Mouse (Mus musculus) liver, embryonic 15.5 days (tissue): Measurements from ENCODE around the gene Dync1i1. TPM values are rescaled to one million over a fixed set of nuclear protein-coding genes. Genes with fewer than 3 reads are reported as not detected.

Experiments
- ATAC-seq: fragments of 200-750 bp; cut with Nextera tagmentation; 2 replicates; pipeline ENCODE4 v1.8.0; 2017; ENCODE audit warnings: moderate number of reproducible peaks, mild to moderate bottlenecking, moderate library complexity; ENCODE audit not compliant: insufficient read depth
- H3K27ac ChIP-seq: fragments of 300-500 bp; sonication (generic); replicated peaks from 2 replicates; pipeline ENCODE4 v1.5.1; 2015; ENCODE audit warnings: mild to moderate bottlenecking, inconsistent platforms
- H3K27me3 ChIP-seq: fragments of 300-500 bp; sonication (generic); 2 replicates; pipeline ENCODE4 v1.6.1; 2015; ENCODE audit warnings: mild to moderate bottlenecking, inconsistent platforms
- H3K36me3 ChIP-seq: fragments of 300-500 bp; sonication (generic); replicated peaks from 2 replicates; pipeline ENCODE4 v1.6.1; 2015; ENCODE audit warnings: moderate library complexity, mild to moderate bottlenecking, inconsistent platforms
- H3K4me1 ChIP-seq: fragments of 300-500 bp; sonication (generic); replicated peaks from 2 replicates; pipeline ENCODE4 v1.6.1; 2015; ENCODE audit warnings: inconsistent platforms
- H3K4me2 ChIP-seq: fragments of 300-500 bp; sonication (generic); 2 replicates; pipeline ENCODE4 v1.6.1; 2015; ENCODE audit warnings: moderate library complexity, mild to moderate bottlenecking, inconsistent platforms
- H3K4me3 ChIP-seq: fragments of 300-500 bp; sonication (generic); replicated peaks from 2 replicates; pipeline ENCODE4 v1.5.1; 2015; ENCODE audit warnings: mild to moderate bottlenecking, inconsistent platforms
- H3K9ac ChIP-seq: fragments of 300-500 bp; sonication (generic); 2 replicates; pipeline ENCODE4 v1.6.1; 2015; ENCODE audit warnings: moderate library complexity, mild to moderate bottlenecking, inconsistent platforms
- H3K9me3 ChIP-seq: fragments of 300-500 bp; sonication (generic); replicated peaks from 2 replicates; pipeline ENCODE4 v1.6.1; 2016; ENCODE audit warnings: inconsistent platforms
- WGBS: fragments of 180-500 bp; shearing (Covaris S2); methylation state at CpG from one replicate; pipeline ENCODE4 v1.1.7; 2015; ENCODE audit warnings: mixed read lengths; ENCODE audit not compliant: insufficient replicate concordance; 5-methylcytosine and 5-hydroxymethylcytosine counted together
- polyA plus RNA-seq: library from polyadenylated mRNA; unstranded; fragments of >200 nt; fragmentation: Nextera tagmentation; extraction: Ambion mirVana; gene quantifications from 2 replicates; pipeline ENCODE4 v1.2.1, GENCODE M21; 2015

The Dync1i1 gene
- polyA plus RNA-seq, 1 experiment from 2014 or later, result 0.07 TPM

- no peak overlapping the region for H3K9ac ChIP-seq
- no peaks in the 10 kb centered on the region for H3K4me1 ChIP-seq
- 61% methylated on average over 3 of the region's 3 CpGs for WGBS
- ATAC-seq, result no peak
- H3K27me3 ChIP-seq, result no peaks in the 10 kb centered on the region
- no peak overlapping the region for H3K27ac ChIP-seq
- H3K4me2 ChIP-seq, result no peak overlapping the region
- H3K36me3 ChIP-seq, result no peaks in the 10 kb centered on the region
- H3K9me3 ChIP-seq, result no peaks in the 10 kb centered on the region
- H3K4me3 ChIP-seq, result no peak overlapping the region
Measured at GRCm38 (mm10) chr6:5825461-5825860, 100.0 kb downstream of the Dync1i1 start.

- Histone ChIP-seq H3K36me3 (no peaks in the 10 kb centered on the region), H3K4me2 (no peak overlapping the region), H3K27me3 (no peaks in the 10 kb centered on the region), H3K4me3 (no peak overlapping the region), H3K27ac (no peak overlapping the region), H3K4me1 (no peaks in the 10 kb centered on the region), H3K9me3 (no peaks in the 10 kb centered on the region), H3K9ac (no peak overlapping the region)
- ATAC-seq, result no peak
- 49% methylated on average over 4 of the region's 4 CpGs for WGBS
Measured at GRCm38 (mm10) chr6:5827064-5827463, 101.6 kb downstream of the Dync1i1 start.

GRCm38 (mm10) chr6:5828409-5828974, 103.1 kb downstream of the Dync1i1 start:
- no peak for ATAC-seq
- no peak overlapping the region for H3K4me2 ChIP-seq
- H3K4me1 ChIP-seq, result no peaks in the 10 kb centered on the region
- H3K27ac ChIP-seq, result no peak overlapping the region
- WGBS, result 70% methylated on average over 14 of the region's 14 CpGs
- H3K36me3 ChIP-seq, result no peaks in the 10 kb centered on the region
- H3K9ac ChIP-seq, result no peak overlapping the region
- no peak overlapping the region for H3K4me3 ChIP-seq
- no peaks in the 10 kb centered on the region for H3K27me3 ChIP-seq
- no peaks in the 10 kb centered on the region for H3K9me3 ChIP-seq

- no peak overlapping the region for H3K27ac ChIP-seq
- H3K4me3 ChIP-seq, result no peak overlapping the region
- WGBS, result 44% methylated on average over 9 of the region's 9 CpGs
- no peaks in the 10 kb centered on the region for H3K27me3 ChIP-seq
- no peaks in the 10 kb centered on the region for H3K9me3 ChIP-seq
- H3K36me3 ChIP-seq, result no peaks in the 10 kb centered on the region
- no peak overlapping the region for H3K4me2 ChIP-seq
- H3K9ac ChIP-seq, result no peak overlapping the region
- ATAC-seq, result no peak
- no peaks in the 10 kb centered on the region for H3K4me1 ChIP-seq
Measured at GRCm38 (mm10) chr6:5829148-5829547, 103.7 kb downstream of the Dync1i1 start.

GRCm38 (mm10) chr6:5830717-5831116, 105.3 kb downstream of the Dync1i1 start:
- Histone ChIP-seq H3K27me3 (no peaks in the 10 kb centered on the region), H3K4me2 (no peak overlapping the region), H3K36me3 (no peaks in the 10 kb centered on the region), H3K27ac (no peak overlapping the region), H3K9ac (no peak overlapping the region), H3K9me3 (no peaks in the 10 kb centered on the region), H3K4me3 (no peak overlapping the region), H3K4me1 (no peaks in the 10 kb centered on the region)
- WGBS, result 54% methylated on average over 2 of the region's 2 CpGs
- ATAC-seq, result no peak

- Histone ChIP-seq H3K4me1 (no peaks in the 10 kb centered on the region), H3K27me3 (no peaks in the 10 kb centered on the region), H3K36me3 (no peaks in the 10 kb centered on the region), H3K27ac (no peak overlapping the region), H3K4me3 (no peak overlapping the region), H3K9ac (no peak overlapping the region), H3K4me2 (no peak overlapping the region), H3K9me3 (no peaks in the 10 kb centered on the region)
- 57% methylated on average over 3 of the region's 3 CpGs for WGBS
- ATAC-seq, result no peak
Measured at GRCm38 (mm10) chr6:5831233-5831632, 105.8 kb downstream of the Dync1i1 start.

GRCm38 (mm10) chr6:5832838-5833237, 107.4 kb downstream of the Dync1i1 start:
- no peaks in the 10 kb centered on the region for H3K9me3 ChIP-seq
- no peak overlapping the region for H3K4me3 ChIP-seq
- H3K4me2 ChIP-seq, result no peak overlapping the region
- no peak overlapping the region for H3K9ac ChIP-seq
- ATAC-seq, result no peak
- H3K27me3 ChIP-seq, result no peaks in the 10 kb centered on the region
- no peaks in the 10 kb centered on the region for H3K36me3 ChIP-seq
- no peaks in the 10 kb centered on the region for H3K4me1 ChIP-seq
- no peak overlapping the region for H3K27ac ChIP-seq
- 66% methylated on average over 2 of the region's 2 CpGs for WGBS

- no peak overlapping the region for H3K9ac ChIP-seq
- H3K4me1 ChIP-seq, result no peaks in the 10 kb centered on the region
- H3K4me2 ChIP-seq, result no peak overlapping the region
- WGBS, result 53% methylated on average over 5 of the region's 5 CpGs
- ATAC-seq, result no peak
- no peak overlapping the region for H3K27ac ChIP-seq
- H3K9me3 ChIP-seq, result no peaks in the 10 kb centered on the region
- no peaks in the 10 kb centered on the region for H3K27me3 ChIP-seq
- H3K36me3 ChIP-seq, result no peaks in the 10 kb centered on the region
- no peak overlapping the region for H3K4me3 ChIP-seq
Measured at GRCm38 (mm10) chr6:5842466-5842865, 117.0 kb downstream of the Dync1i1 start.

GRCm38 (mm10) chr6:5846154-5846553, 120.7 kb downstream of the Dync1i1 start:
- H3K27ac ChIP-seq, result no peak overlapping the region
- H3K9ac ChIP-seq, result no peak overlapping the region
- WGBS, result 72% methylated on average over 5 of the region's 5 CpGs
- no peaks in the 10 kb centered on the region for H3K27me3 ChIP-seq
- no peaks in the 10 kb centered on the region for H3K36me3 ChIP-seq
- no peak overlapping the region for H3K4me2 ChIP-seq
- H3K9me3 ChIP-seq, result no peaks in the 10 kb centered on the region
- H3K4me3 ChIP-seq, result no peak overlapping the region
- no peaks in the 10 kb centered on the region for H3K4me1 ChIP-seq
- no peak for ATAC-seq

- Histone ChIP-seq H3K9ac (no peak overlapping the region), H3K27ac (no peak overlapping the region), H3K36me3 (no peaks in the 10 kb centered on the region), H3K27me3 (no peaks in the 10 kb centered on the region), H3K9me3 (no peaks in the 10 kb centered on the region), H3K4me1 (peaks cover 5% of the 10 kb centered on the region; the same call in 1 of the 2 replicates), H3K4me2 (no peak overlapping the region), H3K4me3 (no peak overlapping the region)
- no peak for ATAC-seq
- 66% methylated on average over 12 of the region's 12 CpGs for WGBS
Measured at GRCm38 (mm10) chr6:5854048-5854836, 128.8 kb downstream of the Dync1i1 start.

- no peak overlapping the region for H3K9ac ChIP-seq
- no peaks in the 10 kb centered on the region for H3K27me3 ChIP-seq
- H3K4me3 ChIP-seq, result no peak overlapping the region
- H3K9me3 ChIP-seq, result no peaks in the 10 kb centered on the region
- H3K36me3 ChIP-seq, result no peaks in the 10 kb centered on the region
- no peak for ATAC-seq
- WGBS, result 44% methylated on average over 6 of the region's 6 CpGs
- H3K27ac ChIP-seq, result no peak overlapping the region
- no peak overlapping the region for H3K4me2 ChIP-seq
- peaks cover 9% of the 10 kb centered on the region; the same call in 1 of the 2 replicates for H3K4me1 ChIP-seq
Measured at GRCm38 (mm10) chr6:5855526-5855925, 130.1 kb downstream of the Dync1i1 start.
